Mouse (Mus musculus) gastrocnemius, postnatal 14 days (tissue): ENCODE data around the gene Troap. TPM values are rescaled to one million over a fixed set of nuclear protein-coding genes. Genes with fewer than 3 reads are reported as not detected.

Experiments used
- DNase-seq: peaks from one replicate; pipeline ENCODE4 v3.0.0; 2021; ENCODE audit warnings: mixed read lengths
- intact Hi-C: fragments of 180-260 bp; cut with DNase I; formaldehyde crosslinking; loops from one replicate; pipeline ENCODE4 v1.15.1; 2025; ENCODE audit warnings: low total_unique reads
- total RNA-seq, 2 experiments: library from RNA; stranded (reverse); gene quantifications; 2 replicates each; pipeline ENCODE4 v1.2.3; 2021

Gene Troap
- total RNA-seq, 2 experiments from 2014 or later = 1.4 to 1.8 TPM

DNA sequence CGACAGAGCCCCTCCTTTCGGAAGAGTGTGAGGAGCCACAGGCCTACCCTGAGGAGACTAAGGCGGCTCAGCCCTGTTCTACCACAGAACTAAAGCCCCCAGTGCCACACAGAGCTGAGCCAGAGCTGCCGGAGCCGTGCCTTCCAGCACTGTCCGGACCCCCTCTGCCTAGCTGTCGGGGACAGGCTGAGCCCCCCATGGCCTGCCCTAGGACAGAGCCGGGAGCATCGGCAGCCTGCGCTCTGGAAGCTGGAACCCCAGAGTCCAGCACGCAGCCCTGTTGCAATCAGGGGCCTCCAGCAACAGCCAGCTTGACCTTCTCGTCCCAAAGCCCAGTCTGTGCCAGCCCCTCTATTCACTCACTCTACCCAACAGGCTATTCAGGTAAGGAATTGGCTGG lies 7.9 kb downstream of the Troap start:
- intact Hi-C loops = loop anchor here (10.0 kb wide), 1 partner anchor 122 kb away; no protein-coding TSS in a partner anchor
- DNase-seq = no peak

GRCm38 (mm10) chr15:99082840-99083239 lies 8.5 kb downstream of the Troap start:
- no peak for DNase-seq
- intact Hi-C loops = loop anchor here (10.0 kb wide), 1 partner anchor 122 kb away; no protein-coding TSS in a partner anchor

- intact Hi-C loops = loop anchor here (10.0 kb wide), 1 partner anchor 122 kb away; no protein-coding TSS in a partner anchor
- DNase-seq = no peak
Observed at GRCm38 (mm10) chr15:99083258-99083657, 8.9 kb downstream of the Troap start.

DNA sequence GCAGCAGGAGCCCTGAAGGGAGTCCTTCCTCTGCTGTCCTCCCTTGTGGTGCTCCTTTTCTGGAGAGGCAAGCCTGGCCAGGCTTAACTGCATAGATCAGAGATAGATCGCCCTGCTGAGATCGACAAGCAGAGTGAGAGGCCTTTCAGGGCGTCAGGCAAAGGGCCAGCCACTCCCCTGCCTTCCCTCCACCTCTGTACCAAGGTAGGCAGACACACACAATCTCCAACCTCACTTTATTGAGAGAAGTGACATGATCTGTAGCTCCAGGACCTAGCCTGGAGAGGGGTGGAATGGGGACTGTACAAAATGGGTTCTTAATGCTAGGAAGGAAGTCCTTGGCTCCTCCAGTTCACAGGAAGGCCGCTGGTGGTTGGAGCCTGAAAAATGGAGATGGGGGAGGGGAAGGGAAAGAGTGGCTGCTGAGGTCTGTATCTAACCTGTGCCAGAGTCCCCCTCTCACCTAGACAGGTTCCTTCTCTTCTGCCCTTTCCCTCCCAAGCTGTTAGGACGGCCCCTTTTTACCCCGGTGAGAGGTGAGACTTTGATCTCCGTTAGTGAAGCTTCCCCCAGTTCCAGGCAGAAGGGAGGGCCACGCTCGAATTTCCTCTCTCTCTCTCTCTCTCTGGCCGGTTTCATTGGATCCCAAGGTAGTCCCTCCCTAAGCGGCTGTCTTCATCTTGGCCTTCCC lies 9.6 kb downstream of the Troap start:
- no peak for DNase-seq
- intact Hi-C loops = loop anchor here (10.0 kb wide), 1 partner anchor 121 kb away; no protein-coding TSS in a partner anchor

DNA sequence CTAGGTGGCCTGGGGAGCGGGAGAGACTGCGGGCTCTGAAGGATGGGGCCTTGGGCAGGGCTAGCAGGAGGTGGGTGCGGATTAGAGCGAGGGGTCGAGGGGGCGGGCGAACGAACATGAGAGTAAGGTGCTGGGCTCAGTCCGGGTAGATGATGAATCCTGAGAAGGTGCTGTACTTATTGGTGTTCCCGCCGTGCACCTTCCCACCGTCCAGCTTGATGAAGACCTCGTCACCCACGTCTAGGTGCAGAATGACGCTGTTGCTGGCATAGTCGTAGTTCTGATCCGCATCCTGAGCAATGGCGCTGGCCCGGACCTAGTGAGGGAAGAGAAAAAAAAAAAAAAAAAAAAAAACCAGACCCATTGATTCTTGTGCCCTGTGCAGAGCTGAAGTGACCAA lies 10.2 kb downstream of the Troap start:
- intact Hi-C loops = loop anchor here (10.0 kb wide), 1 partner anchor 120 kb away; no protein-coding TSS in a partner anchor
- DNase-seq = no peak

GRCm38 (mm10) chr15:99085997-99086396 lies 11.6 kb downstream of the Troap start:
- intact Hi-C loops = loop anchor here (10.0 kb wide), 1 partner anchor 119 kb away; no protein-coding TSS in a partner anchor

GRCm38 (mm10) chr15:99087253-99088075 lies 13.1 kb downstream of the Troap start, which contains the start of gene C1ql4:
TSS of gene C1ql4 (minus strand) at chr15:99087817.
- intact Hi-C loops = loop anchor here (10.0 kb wide), 1 partner anchor 117 kb away; no protein-coding TSS in a partner anchor
- no peak for DNase-seq

More at GRCm38 (mm10) chr15:99085997-99086396, 11.6 kb downstream of the Troap start:
- DNase-seq = no peak

GRCm38 (mm10) chr15:99088292-99088691 lies 13.9 kb downstream of the Troap start:
- intact Hi-C loops = loop anchor here (10.0 kb wide), 1 partner anchor 117 kb away; no protein-coding TSS in a partner anchor
- DNase-seq = peak; percentile 85

DNA sequence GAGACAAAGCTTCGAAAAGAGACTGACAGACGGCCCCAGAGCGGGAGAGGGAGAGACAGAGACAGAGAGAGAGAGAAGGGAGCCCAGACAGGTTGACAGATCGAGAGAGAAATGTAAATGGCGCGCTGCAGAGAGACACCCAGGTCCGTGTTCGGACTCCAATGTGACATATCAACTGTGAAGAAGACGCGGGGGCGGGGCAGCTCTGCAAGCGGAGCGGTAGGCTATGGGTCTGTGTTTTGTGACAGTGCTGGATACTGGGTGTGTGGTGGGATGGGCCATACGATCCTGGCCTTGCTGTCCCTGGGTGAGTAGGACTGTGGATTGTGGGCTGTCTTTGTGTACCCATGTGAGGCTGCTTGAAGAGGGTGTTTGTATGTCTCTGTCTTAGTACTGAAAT lies 14.7 kb downstream of the Troap start:
- intact Hi-C loops = loop anchor here (10.0 kb wide), 1 partner anchor 116 kb away; no protein-coding TSS in a partner anchor
- DNase-seq = no peak

GRCm38 (mm10) chr15:99092870-99093269 lies 18.5 kb downstream of the Troap start, which contains the start of gene Dnajc22:
TSS of gene Dnajc22 (plus strand) at chr15:99093170.
- intact Hi-C loops = loop anchor here (5.0 kb wide), 1 partner anchor 41 kb away; no protein-coding TSS in a partner anchor
- no peak for DNase-seq

GRCm38 (mm10) chr15:99093291-99094258 lies 19.2 kb downstream of the Troap start:
- intact Hi-C loops = loop anchor here (5.0 kb wide), 1 partner anchor 41 kb away; no protein-coding TSS in a partner anchor
- no peak for DNase-seq

GRCm38 (mm10) chr15:99094631-99095270 lies 20.4 kb downstream of the Troap start:
- DNase-seq = no peak
- intact Hi-C loops = loop anchor here (5.0 kb wide), 1 partner anchor 42 kb away; no protein-coding TSS in a partner anchor

DNA sequence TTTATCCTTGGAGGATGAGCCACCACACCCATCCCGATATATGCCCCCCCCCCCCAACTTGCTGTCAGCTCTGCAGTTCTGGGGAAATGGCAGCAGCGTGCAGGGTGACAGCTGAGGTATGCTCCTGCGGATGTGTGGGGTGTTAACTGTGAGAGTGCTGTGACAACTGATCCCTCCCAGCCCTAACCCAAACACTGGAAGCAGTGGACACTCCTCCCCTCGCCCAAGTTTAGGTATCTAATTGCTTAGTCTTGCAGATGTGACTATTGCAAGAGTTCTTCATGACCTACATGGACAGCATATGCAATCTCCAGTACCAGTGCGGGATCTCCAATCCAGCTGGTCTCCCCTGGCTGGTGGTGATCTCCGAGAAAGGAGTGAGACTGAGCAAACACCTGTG lies 21.0 kb downstream of the Troap start:
- DNase-seq = no peak
- intact Hi-C loops = no loop called here

DNA sequence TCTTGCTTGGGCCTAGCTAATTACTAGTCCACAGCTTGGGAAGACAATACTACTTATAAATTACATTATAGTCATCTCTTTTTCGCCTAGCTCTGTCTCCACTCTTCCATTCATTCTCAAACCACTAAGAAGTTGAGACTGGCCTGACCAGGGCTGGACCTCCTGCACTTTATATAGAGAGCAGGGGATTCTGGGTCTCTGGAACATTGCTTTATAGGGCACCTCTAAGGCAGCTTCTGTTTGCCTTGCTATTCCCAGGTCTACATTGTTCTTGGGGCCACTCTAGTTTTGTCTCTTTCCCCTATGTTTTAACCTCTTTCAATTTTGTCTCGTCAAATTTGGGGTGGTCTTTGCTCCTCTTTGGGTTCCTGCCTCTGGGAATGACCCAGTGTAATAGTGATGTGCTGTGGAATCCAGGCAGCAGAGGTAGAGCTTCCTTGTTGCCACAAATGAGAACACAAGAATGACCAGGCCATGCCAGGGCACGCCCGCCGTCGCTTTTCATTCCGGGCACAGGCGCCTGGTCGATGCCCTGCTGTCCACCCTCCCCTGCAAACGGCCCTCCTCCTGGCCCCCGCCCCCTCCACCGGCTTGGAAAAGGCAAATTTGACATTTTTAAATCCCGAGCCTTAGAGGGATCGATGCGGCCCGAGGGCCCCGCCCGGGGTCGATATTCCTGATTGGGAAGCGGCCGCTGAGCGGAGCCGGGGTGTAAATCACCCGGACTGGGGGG lies 21.9 kb downstream of the Troap start:
- DNase-seq = no peak
- intact Hi-C loops = no loop called here

GRCm38 (mm10) chr15:99096831-99097500 lies 22.6 kb downstream of the Troap start:
- intact Hi-C loops = no loop called here
- DNase-seq = no peak

- intact Hi-C loops = no loop called here
- DNase-seq = no peak
Observed at GRCm38 (mm10) chr15:99097840-99098492, 23.6 kb downstream of the Troap start.

DNA sequence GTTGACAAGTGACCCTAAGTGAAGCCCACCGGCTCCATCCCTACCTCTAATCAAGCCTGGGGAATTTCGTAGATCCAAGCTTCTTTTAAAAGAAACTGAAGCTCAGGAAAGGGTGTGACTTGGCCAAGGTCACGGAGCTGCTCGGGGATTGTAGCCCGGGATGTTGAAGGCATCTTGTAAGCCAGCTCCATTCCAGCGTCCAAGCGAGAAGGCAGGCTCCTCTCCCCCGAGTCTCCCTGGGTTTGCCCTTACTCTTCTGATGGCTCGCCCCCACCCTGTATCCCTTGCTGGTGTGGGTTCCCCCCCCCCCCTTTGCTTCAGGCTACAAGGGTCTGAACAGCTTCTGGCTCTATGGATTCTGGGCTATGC lies 24.1 kb downstream of the Troap start:
- intact Hi-C loops = no loop called here

More for the DNA sequence above, 24.1 kb downstream of the Troap start:
- no peak for DNase-seq
